Mouse (Mus musculus): ENCODE results near the gene Gm1604a.
"Not testable (repeated sequence)": the region's sequence is repeated elsewhere in the genome, so short reads cannot be mapped to it uniquely, and the experiment has no call there.

Gm1604a gene

GRCm38 (mm10) chr17:7025257-7025656 lies at the start of gene Gm1604a:
Gene Gm1604a, plus strand, starts transcription at chr17:7025568.
- not testable (repeated sequence) for DNase-seq (ENCODE audit: low read depth, low spot score)

DNA sequence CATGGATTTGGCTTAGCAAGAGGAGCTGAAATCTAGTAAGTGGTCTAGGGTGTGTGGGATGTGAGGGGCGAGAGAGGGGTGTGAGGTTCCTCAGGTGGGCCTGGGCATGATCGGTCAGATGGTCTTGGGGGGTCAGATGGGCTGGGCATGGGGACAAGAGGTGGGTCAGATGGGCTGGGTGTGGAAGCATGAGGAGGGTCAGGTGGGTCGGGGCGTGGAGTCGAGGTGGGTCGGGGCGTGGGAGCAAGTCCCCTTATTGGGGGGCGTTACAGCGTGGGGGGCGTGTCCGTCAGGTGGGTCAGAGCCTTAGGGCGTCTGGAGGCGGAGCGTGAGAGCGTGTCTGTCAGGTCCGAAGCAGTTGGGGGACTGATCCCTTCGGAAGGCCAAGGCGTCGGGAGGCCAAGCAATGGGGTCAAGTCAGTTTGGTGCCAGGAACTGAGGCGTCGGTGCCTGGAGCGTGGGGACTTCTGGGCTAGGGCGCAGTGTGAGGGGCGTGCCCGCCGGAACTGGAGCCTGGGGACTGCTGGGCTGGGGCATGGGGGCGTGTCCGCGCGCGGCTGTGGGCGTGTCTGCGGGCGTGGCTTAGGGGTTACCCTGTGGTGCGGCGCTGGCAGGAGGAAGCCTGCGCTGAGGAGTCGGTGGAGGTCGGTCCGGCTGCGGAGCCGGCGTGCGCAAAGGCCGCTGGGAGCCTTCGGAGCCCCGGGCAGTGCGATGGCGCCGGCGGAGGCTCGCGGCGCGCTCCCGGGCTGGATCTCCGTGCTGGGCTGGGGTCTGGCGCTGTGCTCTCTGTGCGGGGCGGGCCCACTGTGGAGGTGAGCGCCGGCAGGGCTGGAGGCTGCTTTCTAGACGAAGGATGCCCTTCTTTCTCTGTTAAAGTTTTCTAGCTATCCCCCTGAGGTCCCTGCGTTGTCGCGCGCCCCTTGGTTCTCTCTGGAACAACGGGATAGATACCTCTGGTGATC lies 46.8 kb upstream of the Gm1604a start, which contains the start of gene Gm49721:
Gm49721 (plus strand) TSS at position 618 of the 962 bp plus-strand sequence.
- not testable (repeated sequence) for DNase-seq (ENCODE audit: low read depth, low spot score)

DNA sequence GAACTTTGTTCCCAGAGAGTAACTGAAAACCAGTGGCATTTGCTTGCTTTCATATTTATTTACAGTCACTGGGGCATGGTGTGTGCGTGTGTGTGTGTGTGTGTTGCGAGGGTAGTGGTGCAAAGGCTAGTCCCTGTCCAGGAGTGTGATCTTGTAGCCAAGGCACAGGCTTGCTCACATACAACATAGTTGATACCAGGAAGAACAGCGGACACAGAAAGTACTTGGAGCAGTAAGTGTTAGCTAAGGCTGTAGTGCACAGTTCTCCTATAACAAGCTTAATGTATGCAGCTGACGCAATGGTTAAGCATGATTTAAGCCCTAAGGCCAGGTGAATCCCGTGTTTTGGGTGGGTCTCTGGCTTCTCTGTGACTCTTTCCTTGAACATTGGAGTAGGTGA lies 46.0 kb upstream of the Gm1604a start:
- DNase-seq (ENCODE audit: low read depth, low spot score), result not testable (repeated sequence)

DNA sequence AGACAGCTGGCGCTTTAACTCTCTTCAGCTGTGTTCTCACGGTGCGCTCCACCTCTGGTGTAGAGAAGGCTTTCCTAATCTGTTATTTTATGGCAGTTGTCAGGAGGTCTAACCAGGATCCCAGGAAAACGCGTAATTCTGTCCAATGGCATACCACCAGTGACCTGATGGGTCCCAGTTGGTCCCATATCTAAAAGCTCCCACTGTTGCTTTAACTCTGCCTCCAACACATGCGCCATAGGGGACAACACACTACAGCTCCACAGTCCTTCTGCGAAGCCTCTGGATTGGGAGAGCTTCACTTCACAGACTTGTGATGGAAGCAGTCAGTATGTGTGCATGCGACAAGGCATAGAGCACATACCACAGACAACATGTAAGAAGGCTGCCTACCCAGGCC lies 45.2 kb upstream of the Gm1604a start:
- not testable (repeated sequence) for DNase-seq (ENCODE audit: low read depth, low spot score)

GRCm38 (mm10) chr17:6986118-6986517 lies 39.2 kb upstream of the Gm1604a start:
- DNase-seq (ENCODE audit: low read depth, low spot score), result not testable (repeated sequence)

DNA sequence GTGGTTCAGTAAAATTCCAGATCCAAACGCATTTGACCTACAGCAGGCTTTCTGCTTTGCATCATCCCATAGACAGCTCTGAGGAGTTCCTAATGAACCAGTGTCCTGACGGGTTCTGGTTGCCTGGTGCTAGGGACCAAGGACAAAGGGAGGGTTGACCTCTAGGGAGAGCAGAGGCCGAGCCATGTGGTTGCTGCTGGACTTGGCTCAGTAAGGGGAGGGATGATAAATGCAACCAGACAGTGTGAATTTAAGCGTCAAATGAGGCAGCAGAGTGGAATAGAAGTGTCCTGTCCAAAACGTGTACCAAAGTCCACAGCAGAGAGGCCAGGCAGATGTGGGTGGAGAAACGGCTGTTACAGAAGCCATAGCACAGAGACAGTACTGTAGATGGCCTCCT lies 29.9 kb upstream of the Gm1604a start:
- not testable (repeated sequence) for DNase-seq (ENCODE audit: low read depth, low spot score)

DNA sequence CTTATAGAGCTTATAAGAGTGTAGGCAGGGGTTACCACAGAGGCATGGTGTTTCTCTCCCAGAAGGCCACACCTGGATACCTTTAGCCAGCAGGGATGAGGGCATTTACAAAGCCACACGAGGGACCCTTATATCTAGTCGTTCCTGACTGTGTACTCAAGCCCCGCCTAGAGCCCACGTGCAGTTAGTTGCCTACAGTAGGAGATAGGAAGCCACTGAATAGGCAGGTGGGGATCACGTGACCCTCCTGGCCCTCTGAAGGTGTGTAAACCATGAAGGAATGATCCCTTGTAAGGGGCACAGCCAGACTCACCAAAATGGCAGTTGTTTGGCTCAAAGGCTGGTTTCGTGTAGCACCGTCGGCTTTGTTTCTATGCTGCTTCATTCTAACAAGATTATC lies 28.5 kb upstream of the Gm1604a start:
- not testable (repeated sequence) for DNase-seq (ENCODE audit: low read depth, low spot score)

DNA sequence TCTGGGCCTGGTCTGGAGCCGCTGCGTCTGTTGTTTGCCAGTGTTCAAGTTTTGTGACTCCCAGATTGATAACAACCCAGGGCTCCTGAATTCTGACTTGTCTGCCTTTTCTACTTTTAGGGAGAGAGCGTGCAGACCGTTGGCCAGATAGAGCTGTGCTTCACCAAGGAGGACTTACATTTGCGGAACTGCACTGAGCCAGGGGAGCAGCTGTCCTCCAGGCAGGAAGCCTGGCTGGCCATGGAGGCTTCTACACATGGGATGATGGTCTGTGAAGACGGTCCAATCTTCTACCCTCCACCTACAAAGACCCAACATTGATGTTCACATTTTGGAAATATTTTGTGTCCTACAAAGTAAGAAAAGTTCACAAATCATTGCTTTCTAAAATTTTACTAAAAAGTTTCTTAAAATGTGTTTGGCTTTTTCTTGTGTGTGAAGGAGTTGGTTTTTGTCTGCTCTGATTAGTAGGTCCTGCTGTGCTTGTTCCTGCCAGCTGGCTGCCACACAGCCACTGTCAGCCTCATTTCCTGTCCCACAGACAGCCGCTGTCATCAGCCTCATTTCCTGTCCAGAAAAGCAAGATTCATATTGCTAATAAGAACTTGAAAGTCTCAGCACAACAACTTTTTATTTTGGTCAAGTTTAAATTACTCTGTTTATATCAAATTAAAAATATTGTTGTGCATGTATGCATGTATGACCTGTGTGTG lies 27.4 kb upstream of the Gm1604a start:
- DNase-seq (ENCODE audit: low read depth, low spot score), result not testable (repeated sequence)

- DNase-seq (ENCODE audit: low read depth, low spot score), result not testable (repeated sequence)
Observed at GRCm38 (mm10) chr17:7001790-7002585, 23.4 kb upstream of the Gm1604a start.

DNA sequence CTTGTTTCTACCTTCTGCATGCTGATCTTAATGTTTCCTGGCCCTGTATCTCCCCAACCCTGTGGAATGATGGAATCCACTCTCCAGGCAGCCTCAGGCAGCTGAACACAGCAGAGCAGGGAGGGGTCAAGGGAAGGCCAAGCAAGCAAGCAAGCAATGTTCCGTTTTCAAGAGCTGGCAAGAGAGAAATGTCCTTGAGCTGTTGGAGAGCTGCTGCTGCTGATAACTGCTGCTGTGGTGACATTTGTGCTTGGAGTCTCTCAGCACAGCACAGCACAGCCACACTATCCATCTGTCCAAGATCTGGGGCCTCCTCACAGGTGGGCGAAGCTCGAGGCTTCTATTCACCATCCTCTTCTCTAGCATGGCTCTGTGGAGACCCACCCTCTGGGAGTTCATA lies 22.0 kb upstream of the Gm1604a start:
- not testable (repeated sequence) for DNase-seq (ENCODE audit: low read depth, low spot score)

DNA sequence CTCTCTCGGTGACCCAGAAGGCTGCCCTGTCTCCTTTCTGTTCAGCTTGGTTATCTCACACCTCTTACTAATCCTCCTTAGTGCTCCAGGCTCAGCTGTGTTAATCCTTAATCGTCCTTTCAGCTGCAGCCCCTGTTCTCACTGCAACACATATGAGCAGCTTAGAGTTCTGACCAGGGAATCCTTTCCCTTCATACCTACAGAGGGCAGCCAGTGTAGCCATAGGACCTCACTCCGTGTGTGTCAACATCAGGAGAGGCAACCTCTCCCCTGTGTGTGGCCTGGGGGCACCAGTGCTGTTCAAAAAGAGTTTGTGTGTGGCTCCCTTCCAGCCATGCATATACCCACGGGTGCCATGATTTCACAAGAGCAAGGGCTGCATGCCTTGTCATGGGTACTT lies 19.7 kb upstream of the Gm1604a start:
- not testable (repeated sequence) for DNase-seq (ENCODE audit: low read depth, low spot score)

- not testable (repeated sequence) for DNase-seq (ENCODE audit: low read depth, low spot score)
Observed at GRCm38 (mm10) chr17:7008885-7009284, 16.5 kb upstream of the Gm1604a start.

GRCm38 (mm10) chr17:7009440-7009839 lies 15.9 kb upstream of the Gm1604a start:
- DNase-seq (ENCODE audit: low read depth, low spot score), result not testable (repeated sequence)

- not testable (repeated sequence) for DNase-seq (ENCODE audit: low read depth, low spot score)
Observed at GRCm38 (mm10) chr17:7009901-7010300, 15.5 kb upstream of the Gm1604a start.

DNA sequence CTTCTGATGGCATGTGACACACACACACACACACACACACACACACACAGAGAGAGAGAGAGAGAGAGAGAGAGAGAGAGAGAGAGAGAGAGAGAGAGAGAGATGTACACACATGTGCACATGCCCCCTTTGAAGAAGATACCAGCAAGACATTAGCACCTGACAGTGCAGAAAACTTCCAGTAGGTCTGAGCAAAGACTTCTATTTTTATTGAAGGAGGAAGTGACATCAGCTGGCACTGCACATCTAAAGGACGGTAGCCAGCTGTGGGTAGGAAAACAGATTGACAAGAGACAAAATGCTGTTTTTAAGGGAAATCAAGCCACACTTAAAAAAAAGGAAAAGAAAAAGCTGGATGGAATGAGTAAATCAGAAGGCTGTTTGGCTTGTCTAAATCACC lies 11.2 kb upstream of the Gm1604a start:
- not testable (repeated sequence) for DNase-seq (ENCODE audit: low read depth, low spot score)

GRCm38 (mm10) chr17:7025764-7026346 lies 487 bp downstream of the Gm1604a start:
- DNase-seq (ENCODE audit: low read depth, low spot score), result not testable (repeated sequence)

DNA sequence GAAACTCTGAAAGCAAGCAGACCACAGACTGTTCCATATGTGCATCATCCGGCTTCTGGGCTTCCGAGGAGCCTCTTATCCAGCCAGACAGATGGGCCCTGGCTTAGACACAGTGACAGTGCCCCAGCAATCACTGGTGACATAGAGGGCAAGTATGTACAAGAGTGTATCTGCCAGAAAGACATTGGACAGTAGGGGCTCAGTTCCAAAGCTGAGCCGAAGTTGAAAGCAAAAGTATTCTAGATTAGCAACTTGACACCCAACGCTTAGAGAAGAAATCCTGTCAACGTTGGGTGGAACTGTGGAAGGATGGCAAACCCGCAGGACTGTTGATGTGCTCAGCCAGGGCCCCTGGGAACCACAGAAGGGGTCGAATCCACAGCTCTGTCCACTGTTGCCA lies 4.8 kb downstream of the Gm1604a start:
- not testable (repeated sequence) for DNase-seq (ENCODE audit: low read depth, low spot score)

- not testable (repeated sequence) for DNase-seq (ENCODE audit: low read depth, low spot score)
Observed at GRCm38 (mm10) chr17:7030622-7031174, 5.3 kb downstream of the Gm1604a start.

GRCm38 (mm10) chr17:7033192-7034166 lies 8.1 kb downstream of the Gm1604a start:
- DNase-seq (ENCODE audit: low read depth, low spot score), result not testable (repeated sequence)
